Mouse (Mus musculus) testis, adult 2 months (tissue): ENCODE measurements around the gene Ap3m1.

Source experiments
- CTCF ChIP-seq: fragments of 200-500 bp; IDR thresholded peaks from 2 replicates; pipeline ENCODE4 v1.5.1; 2012; ENCODE audit warnings: low read depth, mild to moderate bottlenecking, inconsistent platforms, low read length, moderate library complexity; ENCODE audit not compliant: control insufficient read depth, insufficient read depth, insufficient replicate concordance
- POLR2A ChIP-seq: fragments of 200-500 bp; IDR thresholded peaks from 2 replicates; pipeline ENCODE4 v1.6.1; 2012; ENCODE audit warnings: low read depth, mild to moderate bottlenecking, inconsistent platforms, low read length, moderate library complexity; ENCODE audit not compliant: control insufficient read depth

GRCm38 (mm10) chr14:21086106-21086505, 33.8 kb upstream of the Ap3m1 start:
- TF ChIP-seq CTCF (no peak), POLR2A (no peak)
